Mouse (Mus musculus): ENCODE data around the gene Dnajc1. TPM values are rescaled to one million over a fixed set of nuclear protein-coding genes. Genes with fewer than 3 reads are reported as not detected.

Dnajc1 gene
- 35.5 and 35.7 TPM in 2 replicates for polyA plus RNA-seq (2014; fragmentation: Nextera tagmentation; extraction: Ambion mirVana)

- ATAC-seq (ENCODE audit: low read depth): peak; percentile 100
- Histone ChIP-seq H3K4me1 (ENCODE audit: control insufficient read depth, insufficient read depth, low read length) (peaks cover 7% of the 10 kb centered on the region), H3K4me3 (ENCODE audit: low read depth, low read length) (peak within 1 kb of the TSS; percentile 73), H3K9ac (ENCODE audit: low read depth, low read length) (peak within 1 kb of the TSS; percentile 84), H3K36me3 (ENCODE audit: control insufficient read depth, insufficient read depth, low read length) (no peaks in the 10 kb centered on the region), H3K4me2 (ENCODE audit: low read depth, low read length) (peak within 1 kb of the TSS; percentile 66), H3K27ac (replicated peaks; ENCODE audit: low read depth, low read length) (peak within 1 kb of the TSS; percentile 98), H3K27me3 (replicated peaks; ENCODE audit: control insufficient read depth, insufficient read depth, low read length) (no peaks in the 10 kb centered on the region), H3K9me3 (ENCODE audit: control insufficient read depth, low read length) (no peaks in the 10 kb centered on the region)
- 2% methylated on average over 30 of the region's 69 CpGs for WGBS
- DNase-seq (ENCODE audit: low spot score): peak; percentile 98
These were observed at the start of gene Dnajc1 for GRCm38 (mm10) chr2:18392331-18393021. Gene Dnajc1 (minus strand): TSS chr2:18392830.

GRCm38 (mm10) chr2:18441871-18442270 is 49.2 kb upstream of the Dnajc1 start:
- Histone ChIP-seq H3K27me3 (replicated peaks; ENCODE audit: control insufficient read depth, insufficient read depth, low read length) (no peaks in the 10 kb centered on the region), H3K4me1 (ENCODE audit: control insufficient read depth, insufficient read depth, low read length) (peaks cover 6% of the 10 kb centered on the region; the same call in 1 of the 2 replicates), H3K4me3 (ENCODE audit: low read depth, low read length) (no peak overlapping the region), H3K9me3 (ENCODE audit: control insufficient read depth, low read length) (no peaks in the 10 kb centered on the region), H3K36me3 (ENCODE audit: control insufficient read depth, insufficient read depth, low read length) (no peaks in the 10 kb centered on the region), H3K27ac (replicated peaks; ENCODE audit: low read depth, low read length) (no peak overlapping the region), H3K9ac (ENCODE audit: low read depth, low read length) (no peak overlapping the region), H3K4me2 (ENCODE audit: low read depth, low read length) (no peak overlapping the region)
- 38% methylated on average over 6 of the region's 6 CpGs for WGBS
- peak; percentile 34 for DNase-seq (ENCODE audit: low spot score)
- ATAC-seq (ENCODE audit: low read depth): no peak

- DNase-seq (ENCODE audit: low spot score) (no peak), ATAC-seq (ENCODE audit: low read depth) (no peak)
- Histone ChIP-seq H3K27me3 (replicated peaks; ENCODE audit: control insufficient read depth, insufficient read depth, low read length) (no peaks in the 10 kb centered on the region), H3K4me2 (ENCODE audit: low read depth, low read length) (no peak overlapping the region), H3K9ac (ENCODE audit: low read depth, low read length) (no peak overlapping the region), H3K27ac (replicated peaks; ENCODE audit: low read depth, low read length) (no peak overlapping the region), H3K36me3 (ENCODE audit: control insufficient read depth, insufficient read depth, low read length) (no peaks in the 10 kb centered on the region), H3K4me3 (ENCODE audit: low read depth, low read length) (no peak overlapping the region), H3K9me3 (ENCODE audit: control insufficient read depth, low read length) (no peaks in the 10 kb centered on the region), H3K4me1 (ENCODE audit: control insufficient read depth, insufficient read depth, low read length) (no peaks in the 10 kb centered on the region)
- WGBS: 90% methylated on average over 3 of the region's 3 CpGs
These were observed 22.6 kb upstream of the Dnajc1 start for GRCm38 (mm10) chr2:18415242-18415641.

GRCm38 (mm10) chr2:18403679-18404078 is 11.0 kb upstream of the Dnajc1 start:
- DNase-seq (ENCODE audit: low spot score) (no peak), ATAC-seq (ENCODE audit: low read depth) (no peak)
- H3K9me3 ChIP-seq (ENCODE audit: control insufficient read depth, low read length): 0 out of 2 replicates have a peak, but pooled peaks cover 4% of the 10 kb centered on the region
- no peaks in the 10 kb centered on the region for H3K4me1 ChIP-seq (ENCODE audit: control insufficient read depth, insufficient read depth, low read length)
- H3K27me3 ChIP-seq (replicated peaks; ENCODE audit: control insufficient read depth, insufficient read depth, low read length): no peaks in the 10 kb centered on the region
- no peak overlapping the region for H3K4me3 ChIP-seq (ENCODE audit: low read depth, low read length)
- H3K9ac ChIP-seq (ENCODE audit: low read depth, low read length): no peak overlapping the region
- no peak overlapping the region for H3K4me2 ChIP-seq (ENCODE audit: low read depth, low read length)
- WGBS: 83% methylated on average over 1 of the region's 1 CpGs
- H3K36me3 ChIP-seq (ENCODE audit: control insufficient read depth, insufficient read depth, low read length): no peaks in the 10 kb centered on the region
- H3K27ac ChIP-seq (replicated peaks; ENCODE audit: low read depth, low read length): no peak overlapping the region

- 72% methylated on average over 2 of the region's 2 CpGs for WGBS
- ATAC-seq (ENCODE audit: low read depth): no peak
- H3K27ac ChIP-seq (replicated peaks; ENCODE audit: low read depth, low read length): no peak overlapping the region
These were observed 9.1 kb upstream of the Dnajc1 start for GRCm38 (mm10) chr2:18401771-18402170.

GRCm38 (mm10) chr2:18393022-18393519 is 441 bp upstream of the Dnajc1 start:
- Histone ChIP-seq H3K27ac (replicated peaks; ENCODE audit: low read depth, low read length) (peak overlapping the region; percentile 98), H3K4me1 (ENCODE audit: control insufficient read depth, insufficient read depth, low read length) (peaks cover 7% of the 10 kb centered on the region), H3K4me3 (ENCODE audit: low read depth, low read length) (peak overlapping the region; percentile 73), H3K9me3 (ENCODE audit: control insufficient read depth, low read length) (no peaks in the 10 kb centered on the region), H3K4me2 (ENCODE audit: low read depth, low read length) (peak overlapping the region; percentile 66), H3K36me3 (ENCODE audit: control insufficient read depth, insufficient read depth, low read length) (no peaks in the 10 kb centered on the region), H3K27me3 (replicated peaks; ENCODE audit: control insufficient read depth, insufficient read depth, low read length) (no peaks in the 10 kb centered on the region), H3K9ac (ENCODE audit: low read depth, low read length) (peak overlapping the region; percentile 84)
- DNase-seq (ENCODE audit: low spot score): no peak
- ATAC-seq (ENCODE audit: low read depth): no peak; the same call in 1 of the 2 replicates
- WGBS: 55% methylated on average over 2 of the region's 2 CpGs

More at GRCm38 (mm10) chr2:18401771-18402170, 9.1 kb upstream of the Dnajc1 start:
- Histone ChIP-seq H3K9ac (ENCODE audit: low read depth, low read length) (no peak overlapping the region), H3K4me2 (ENCODE audit: low read depth, low read length) (no peak overlapping the region), H3K4me3 (ENCODE audit: low read depth, low read length) (no peak overlapping the region), H3K36me3 (ENCODE audit: control insufficient read depth, insufficient read depth, low read length) (no peaks in the 10 kb centered on the region), H3K9me3 (ENCODE audit: control insufficient read depth, low read length) (0 out of 2 replicates have a peak, but pooled peaks cover under 1% of the 10 kb centered on the region), H3K27me3 (replicated peaks; ENCODE audit: control insufficient read depth, insufficient read depth, low read length) (no peaks in the 10 kb centered on the region), H3K4me1 (ENCODE audit: control insufficient read depth, insufficient read depth, low read length) (no peaks in the 10 kb centered on the region)
- no peak for DNase-seq (ENCODE audit: low spot score)

GRCm38 (mm10) chr2:18391861-18392260 is 769 bp downstream of the Dnajc1 start:
- WGBS: 0% methylated on average over 11 of the region's 11 CpGs
- Histone ChIP-seq H3K9ac (ENCODE audit: low read depth, low read length) (peak overlapping the region; percentile 84), H3K27me3 (replicated peaks; ENCODE audit: control insufficient read depth, insufficient read depth, low read length) (no peaks in the 10 kb centered on the region), H3K4me1 (ENCODE audit: control insufficient read depth, insufficient read depth, low read length) (peaks cover 7% of the 10 kb centered on the region), H3K36me3 (ENCODE audit: control insufficient read depth, insufficient read depth, low read length) (no peaks in the 10 kb centered on the region), H3K4me2 (ENCODE audit: low read depth, low read length) (peak overlapping the region; percentile 66), H3K27ac (replicated peaks; ENCODE audit: low read depth, low read length) (peak overlapping the region; percentile 98), H3K4me3 (ENCODE audit: low read depth, low read length) (peak overlapping the region; percentile 73), H3K9me3 (ENCODE audit: control insufficient read depth, low read length) (no peaks in the 10 kb centered on the region)
- ATAC-seq (ENCODE audit: low read depth) (no peak), DNase-seq (ENCODE audit: low spot score) (no peak)

GRCm38 (mm10) chr2:18389631-18390030 is 3.0 kb downstream of the Dnajc1 start:
- ATAC-seq (ENCODE audit: low read depth) (no peak), DNase-seq (ENCODE audit: low spot score) (no peak)
- WGBS: 84% methylated on average over 1 of the region's 1 CpGs
- Histone ChIP-seq H3K9me3 (ENCODE audit: control insufficient read depth, low read length) (no peaks in the 10 kb centered on the region), H3K4me1 (ENCODE audit: control insufficient read depth, insufficient read depth, low read length) (peaks cover 7% of the 10 kb centered on the region), H3K4me3 (ENCODE audit: low read depth, low read length) (no peak overlapping the region), H3K27me3 (replicated peaks; ENCODE audit: control insufficient read depth, insufficient read depth, low read length) (no peaks in the 10 kb centered on the region), H3K4me2 (ENCODE audit: low read depth, low read length) (no peak overlapping the region), H3K27ac (replicated peaks; ENCODE audit: low read depth, low read length) (no peak overlapping the region), H3K36me3 (ENCODE audit: control insufficient read depth, insufficient read depth, low read length) (no peaks in the 10 kb centered on the region), H3K9ac (ENCODE audit: low read depth, low read length) (no peak overlapping the region)

- Histone ChIP-seq H3K36me3 (ENCODE audit: control insufficient read depth, insufficient read depth, low read length) (no peaks in the 10 kb centered on the region), H3K4me2 (ENCODE audit: low read depth, low read length) (no peak overlapping the region), H3K27me3 (replicated peaks; ENCODE audit: control insufficient read depth, insufficient read depth, low read length) (no peaks in the 10 kb centered on the region), H3K9me3 (ENCODE audit: control insufficient read depth, low read length) (no peaks in the 10 kb centered on the region), H3K4me3 (ENCODE audit: low read depth, low read length) (no peak overlapping the region), H3K4me1 (ENCODE audit: control insufficient read depth, insufficient read depth, low read length) (0 out of 2 replicates have a peak, but pooled peaks cover 4% of the 10 kb centered on the region), H3K9ac (ENCODE audit: low read depth, low read length) (no peak overlapping the region), H3K27ac (replicated peaks; ENCODE audit: low read depth, low read length) (no peak overlapping the region)
- DNase-seq (ENCODE audit: low spot score) (no peak), ATAC-seq (ENCODE audit: low read depth) (no peak)
These were observed 11.0 kb downstream of the Dnajc1 start for GRCm38 (mm10) chr2:18381662-18382061.

Data from embryonic facial prominence, embryonic 14.5 days (tissue).